Mouse (Mus musculus): ENCODE measurements around the gene Suds3. TPM values are rescaled to one million over a fixed set of nuclear protein-coding genes. Genes with fewer than 3 reads are reported as not detected.

Suds3 gene
- total RNA-seq, 2 experiments from 2014 or later, result 100 to 109 TPM

GRCm38 (mm10) chr5:117114581-117115192 is 1.2 kb downstream of the Suds3 start:
- DNase-seq, result peak; percentile 27

DNA sequence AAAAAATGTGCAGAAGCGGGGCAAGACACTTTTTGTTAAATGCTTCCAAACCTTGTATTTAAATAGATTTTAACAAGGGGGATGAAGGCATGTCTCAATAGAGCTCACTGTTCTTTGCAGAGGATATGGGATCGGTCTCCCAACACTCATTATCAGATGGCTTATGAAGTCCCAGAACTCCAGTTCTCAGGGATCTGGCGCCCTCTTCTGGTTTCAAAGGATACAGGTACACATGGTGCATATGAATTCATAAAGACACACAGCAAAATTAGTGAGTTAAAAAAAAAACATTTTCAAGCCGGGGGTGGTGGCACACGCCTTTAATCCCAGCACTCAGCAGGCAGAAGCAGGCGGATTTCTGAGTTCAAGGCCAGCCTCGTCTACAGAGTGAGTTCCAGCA is 2.6 kb downstream of the Suds3 start:
- no peak for DNase-seq

- DNase-seq, result no peak
These were observed 4.2 kb downstream of the Suds3 start for GRCm38 (mm10) chr5:117111774-117112112.

GRCm38 (mm10) chr5:117111064-117111773 is 4.7 kb downstream of the Suds3 start:
- no peak for DNase-seq

DNA sequence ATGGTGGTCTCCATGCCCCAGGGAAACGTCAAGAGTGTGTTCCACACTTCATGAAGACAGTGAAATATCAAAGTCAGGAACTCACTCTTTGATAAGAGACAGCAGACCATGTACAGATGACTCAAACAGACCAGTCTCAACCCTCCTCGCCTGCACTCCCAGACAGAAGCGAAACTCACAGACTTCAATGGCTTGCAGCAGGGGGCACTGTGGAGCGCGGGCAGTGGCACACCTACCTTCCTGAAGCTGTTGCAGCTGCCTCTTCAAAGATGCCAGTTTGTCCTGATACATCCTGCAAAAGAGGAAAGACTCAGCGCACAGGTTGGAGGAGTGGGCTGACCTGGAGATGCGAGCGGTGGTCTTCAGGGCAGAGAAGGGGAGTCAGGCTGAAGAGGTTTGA is 6.4 kb downstream of the Suds3 start:
- peak; percentile 40 for DNase-seq

GRCm38 (mm10) chr5:117108731-117109130 is 7.2 kb downstream of the Suds3 start:
- DNase-seq, result no peak

GRCm38 (mm10) chr5:117108292-117108691 is 7.6 kb downstream of the Suds3 start:
- no peak for DNase-seq

- no peak for DNase-seq
These were observed 10.2 kb downstream of the Suds3 start for GRCm38 (mm10) chr5:117105761-117106160.

DNA sequence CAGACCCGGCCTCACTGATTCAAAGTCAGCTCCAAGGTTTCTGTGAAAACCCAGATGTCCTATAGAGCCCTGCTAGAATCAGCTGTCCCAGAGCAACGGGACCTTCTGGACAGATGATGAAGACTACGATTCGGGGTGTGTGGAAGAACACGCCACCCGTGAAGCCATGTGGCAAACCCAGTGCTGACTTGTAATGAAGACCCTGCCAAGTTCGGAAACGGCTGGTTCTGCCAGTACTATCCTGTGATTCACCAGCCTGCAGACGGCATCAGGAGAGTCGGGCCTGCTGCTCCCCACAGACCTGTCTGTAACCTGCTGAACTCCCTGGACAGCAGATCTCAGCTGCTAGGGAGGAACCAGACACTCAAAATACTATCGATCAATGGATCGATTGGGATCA is 11.6 kb downstream of the Suds3 start:
- DNase-seq, result no peak

GRCm38 (mm10) chr5:117103194-117103929 is 12.6 kb downstream of the Suds3 start:
- DNase-seq, result no peak

GRCm38 (mm10) chr5:117099742-117100141 is 16.2 kb downstream of the Suds3 start:
- no peak for DNase-seq

GRCm38 (mm10) chr5:117099008-117099407 is 16.9 kb downstream of the Suds3 start:
- DNase-seq, result no peak

DNA sequence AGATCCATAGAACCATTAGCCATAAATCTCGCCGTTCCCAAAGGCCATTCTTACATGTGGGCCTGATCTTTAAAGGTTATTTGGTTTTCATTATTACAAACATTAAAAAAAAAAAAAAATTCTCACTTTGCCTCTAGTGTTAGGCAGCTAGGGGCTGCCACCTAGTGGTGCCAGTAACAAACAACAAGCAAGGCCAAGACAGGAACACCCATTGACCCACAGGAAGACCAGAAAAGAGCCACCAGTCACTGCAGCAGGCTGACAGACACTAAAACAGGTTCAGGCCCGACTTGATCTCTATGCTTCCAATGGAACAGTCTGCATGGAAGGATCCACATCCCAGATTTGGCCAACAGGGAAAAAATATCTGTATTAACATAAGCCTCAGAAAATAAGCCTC is 19.2 kb downstream of the Suds3 start:
- peak; percentile 55 for DNase-seq

DNA sequence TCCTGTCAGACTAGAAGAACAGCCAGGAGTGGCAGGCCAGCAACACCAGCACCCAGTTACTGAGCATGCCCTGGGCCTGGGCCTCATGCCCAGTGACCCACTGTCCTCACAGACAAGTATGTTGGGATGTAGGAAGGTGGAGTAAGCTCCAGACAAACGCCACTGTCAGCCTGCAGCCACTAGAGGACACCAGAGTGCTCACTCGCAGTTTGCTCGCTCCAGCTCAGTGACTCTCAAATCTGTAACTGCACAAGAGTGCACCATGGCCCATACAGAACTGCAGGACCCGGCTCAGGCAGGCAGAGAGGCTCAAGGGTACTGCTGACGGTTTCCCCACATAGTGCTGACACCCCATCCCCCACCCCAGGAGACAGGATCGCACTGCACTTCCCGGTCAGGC is 21.5 kb downstream of the Suds3 start:
- DNase-seq, result peak; percentile 57

- DNase-seq, result no peak
These were observed 26.1 kb downstream of the Suds3 start for GRCm38 (mm10) chr5:117089786-117090185.

- DNase-seq, result no peak
These were observed 26.8 kb downstream of the Suds3 start for GRCm38 (mm10) chr5:117089147-117089546.

GRCm38 (mm10) chr5:117087718-117088117 is 28.2 kb downstream of the Suds3 start:
- no peak for DNase-seq

- peak; percentile 53 for DNase-seq
These were observed 46.4 kb downstream of the Suds3 start for GRCm38 (mm10) chr5:117069498-117069894.

- DNase-seq, result no peak
These were observed 47.0 kb downstream of the Suds3 start for GRCm38 (mm10) chr5:117068808-117069497.

DNA sequence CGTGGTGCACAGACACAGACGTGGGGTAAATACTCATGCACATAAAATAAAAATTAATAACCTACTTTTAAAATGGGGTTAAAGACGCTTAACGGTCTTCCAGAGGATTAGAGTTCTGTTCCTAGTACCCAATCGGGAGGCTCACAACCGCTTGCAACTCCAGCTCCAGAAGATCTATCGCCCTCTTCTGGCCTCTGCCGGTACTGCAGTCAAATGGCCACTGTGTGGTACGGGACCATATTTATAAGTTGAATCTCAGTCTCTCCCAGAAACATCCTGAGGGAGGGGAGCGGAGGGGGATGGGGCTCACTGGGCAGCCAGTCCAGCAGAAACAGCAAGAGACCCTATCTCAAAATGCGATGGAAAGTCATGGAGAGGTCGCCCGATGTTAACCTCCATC is 47.7 kb downstream of the Suds3 start:
- DNase-seq, result no peak

- DNase-seq, result no peak
These were observed 54.7 kb downstream of the Suds3 start for GRCm38 (mm10) chr5:117061251-117061650.

- no peak for DNase-seq
These were observed 55.3 kb downstream of the Suds3 start for GRCm38 (mm10) chr5:117060484-117061130.

All from adrenal gland, postnatal 10 days (tissue).